Mouse (Mus musculus) liver, embryonic 15.5 days (tissue): ENCODE results near the gene Fbxo3. TPM values are rescaled to one million over a fixed set of nuclear protein-coding genes. Genes with fewer than 3 reads are reported as not detected.
"Not testable (repeated sequence)": the region's sequence is repeated elsewhere in the genome, so short reads cannot be mapped to it uniquely, and the experiment has no call there.

Experiments used
- ATAC-seq: fragments of 200-750 bp; cut with Nextera tagmentation; 2 replicates; pipeline ENCODE4 v1.8.0; 2017; ENCODE audit warnings: moderate number of reproducible peaks, mild to moderate bottlenecking, moderate library complexity; ENCODE audit not compliant: insufficient read depth
- H3K27ac ChIP-seq: fragments of 300-500 bp; sonication (generic); replicated peaks from 2 replicates; pipeline ENCODE4 v1.5.1; 2015; ENCODE audit warnings: mild to moderate bottlenecking, inconsistent platforms
- H3K27me3 ChIP-seq: fragments of 300-500 bp; sonication (generic); 2 replicates; pipeline ENCODE4 v1.6.1; 2015; ENCODE audit warnings: mild to moderate bottlenecking, inconsistent platforms
- H3K36me3 ChIP-seq: fragments of 300-500 bp; sonication (generic); replicated peaks from 2 replicates; pipeline ENCODE4 v1.6.1; 2015; ENCODE audit warnings: moderate library complexity, mild to moderate bottlenecking, inconsistent platforms
- H3K4me1 ChIP-seq: fragments of 300-500 bp; sonication (generic); replicated peaks from 2 replicates; pipeline ENCODE4 v1.6.1; 2015; ENCODE audit warnings: inconsistent platforms
- H3K4me2 ChIP-seq: fragments of 300-500 bp; sonication (generic); 2 replicates; pipeline ENCODE4 v1.6.1; 2015; ENCODE audit warnings: moderate library complexity, mild to moderate bottlenecking, inconsistent platforms
- H3K4me3 ChIP-seq: fragments of 300-500 bp; sonication (generic); replicated peaks from 2 replicates; pipeline ENCODE4 v1.5.1; 2015; ENCODE audit warnings: mild to moderate bottlenecking, inconsistent platforms
- H3K9ac ChIP-seq: fragments of 300-500 bp; sonication (generic); 2 replicates; pipeline ENCODE4 v1.6.1; 2015; ENCODE audit warnings: moderate library complexity, mild to moderate bottlenecking, inconsistent platforms
- H3K9me3 ChIP-seq: fragments of 300-500 bp; sonication (generic); replicated peaks from 2 replicates; pipeline ENCODE4 v1.6.1; 2016; ENCODE audit warnings: inconsistent platforms
- WGBS: fragments of 180-500 bp; shearing (Covaris S2); methylation state at CpG from one replicate; pipeline ENCODE4 v1.1.7; 2015; ENCODE audit warnings: mixed read lengths; ENCODE audit not compliant: insufficient replicate concordance; 5-methylcytosine and 5-hydroxymethylcytosine counted together
- polyA plus RNA-seq: library from polyadenylated mRNA; unstranded; fragments of >200 nt; fragmentation: Nextera tagmentation; extraction: Ambion mirVana; gene quantifications from 2 replicates; pipeline ENCODE4 v1.2.1, GENCODE M21; 2015

Fbxo3 gene
- polyA plus RNA-seq, 1 experiment from 2014 or later: 46.4 TPM

GRCm38 (mm10) chr2:104096796-104097195 lies 69.3 kb downstream of the Fbxo3 start:
- H3K27ac ChIP-seq: peak overlapping the region; percentile 96
- H3K4me3 ChIP-seq: peak overlapping the region; percentile 70

GRCm38 (mm10) chr2:104097396-104097795 lies 69.9 kb downstream of the Fbxo3 start:
- peak overlapping the region; percentile 70 for H3K4me3 ChIP-seq
- H3K4me2 ChIP-seq: peak overlapping the region; percentile 70
- H3K9me3 ChIP-seq, ATAC-seq, H3K27me3 ChIP-seq: not testable (repeated sequence)
- 81% methylated on average over 4 of the region's 4 CpGs for whole genome bisulfite sequencing
- H3K9ac ChIP-seq: peak overlapping the region; percentile 76
- peak overlapping the region; percentile 96 for H3K27ac ChIP-seq
- peaks cover 82% of the 10 kb centered on the region for H3K4me1 ChIP-seq
- peaks cover 12% of the 10 kb centered on the region for H3K36me3 ChIP-seq

More at GRCm38 (mm10) chr2:104096796-104097195, 69.3 kb downstream of the Fbxo3 start:
- H3K4me2 ChIP-seq: peak overlapping the region; percentile 70
- H3K4me1 ChIP-seq: peaks cover 82% of the 10 kb centered on the region
- H3K9me3 ChIP-seq, H3K36me3 ChIP-seq, ATAC-seq, H3K27me3 ChIP-seq: not testable (repeated sequence)
- WGBS: 78% methylated on average over 1 of the region's 1 CpGs
- peak overlapping the region; percentile 76 for H3K9ac ChIP-seq

GRCm38 (mm10) chr2:104098529-104099230 lies 71.2 kb downstream of the Fbxo3 start:
- Histone ChIP-seq H3K9me3 (no peaks in the 10 kb centered on the region), H3K36me3 (peaks cover 17% of the 10 kb centered on the region), H3K9ac (peak overlapping the region; percentile 59), H3K4me2 (peak overlapping the region; percentile 70), H3K27me3 (no peaks in the 10 kb centered on the region), H3K4me3 (peak overlapping the region; percentile 70), H3K27ac (peak overlapping the region; percentile 96), H3K4me1 (peaks cover 82% of the 10 kb centered on the region)
- peak; percentile 90 for ATAC-seq
- WGBS: 2% methylated on average over 3 of the region's 3 CpGs

- H3K27ac ChIP-seq: peak overlapping the region; percentile 96
- peaks cover 81% of the 10 kb centered on the region for H3K4me1 ChIP-seq
These were observed 71.7 kb downstream of the Fbxo3 start for GRCm38 (mm10) chr2:104099231-104099585.

GRCm38 (mm10) chr2:104099946-104100345 lies 72.4 kb downstream of the Fbxo3 start:
- Histone ChIP-seq H3K27me3 (no peaks in the 10 kb centered on the region), H3K4me2 (peak overlapping the region; percentile 70), H3K36me3 (peaks cover 27% of the 10 kb centered on the region), H3K9ac (0 out of 2 replicates have a peak overlapping the region, but pooled peaks have one; percentile 9), H3K9me3 (no peaks in the 10 kb centered on the region), H3K4me3 (peak overlapping the region; percentile 70), H3K27ac (peak overlapping the region; percentile 96), H3K4me1 (peaks cover 85% of the 10 kb centered on the region)
- 33% methylated on average over 1 of the region's 1 CpGs for whole genome bisulfite sequencing
- ATAC-seq: no peak

More at GRCm38 (mm10) chr2:104099231-104099585, 71.7 kb downstream of the Fbxo3 start:
- no peak for ATAC-seq
- H3K4me2 ChIP-seq: peak overlapping the region; percentile 70
- H3K27me3 ChIP-seq: no peaks in the 10 kb centered on the region
- peak overlapping the region; percentile 70 for H3K4me3 ChIP-seq
- H3K9me3 ChIP-seq: no peaks in the 10 kb centered on the region
- peaks cover 19% of the 10 kb centered on the region for H3K36me3 ChIP-seq
- 78% methylated on average over 2 of the region's 2 CpGs for WGBS
- H3K9ac ChIP-seq: peak overlapping the region; percentile 59

GRCm38 (mm10) chr2:104104800-104105199 lies 77.3 kb downstream of the Fbxo3 start:
- H3K9ac ChIP-seq: no peak overlapping the region
- H3K4me3 ChIP-seq: no peak overlapping the region
- H3K9me3 ChIP-seq: no peaks in the 10 kb centered on the region
- WGBS: 80% methylated on average over 6 of the region's 6 CpGs
- no peak overlapping the region for H3K4me2 ChIP-seq
- H3K36me3 ChIP-seq: peaks cover 50% of the 10 kb centered on the region
- no peak for ATAC-seq
- H3K4me1 ChIP-seq: peaks cover 78% of the 10 kb centered on the region
- H3K27me3 ChIP-seq: no peaks in the 10 kb centered on the region
- no peak overlapping the region for H3K27ac ChIP-seq

GRCm38 (mm10) chr2:104109021-104109420 lies 81.5 kb downstream of the Fbxo3 start:
- not testable (repeated sequence) for H3K27ac ChIP-seq, ATAC-seq, H3K4me2 ChIP-seq, H3K4me3 ChIP-seq, H3K27me3 ChIP-seq, H3K9ac ChIP-seq, H3K9me3 ChIP-seq
- peaks cover 49% of the 10 kb centered on the region for H3K36me3 ChIP-seq
- H3K4me1 ChIP-seq: peaks cover 60% of the 10 kb centered on the region
- WGBS: 82% methylated on average over 2 of the region's 2 CpGs

GRCm38 (mm10) chr2:104109528-104109927 lies 82.0 kb downstream of the Fbxo3 start:
- no peak for ATAC-seq
- Histone ChIP-seq H3K27ac (0 out of 2 replicates have a peak overlapping the region, but pooled peaks have one; percentile 22), H3K27me3 (no peaks in the 10 kb centered on the region), H3K36me3 (peaks cover 48% of the 10 kb centered on the region), H3K4me2 (no peak overlapping the region), H3K4me1 (peaks cover 56% of the 10 kb centered on the region), H3K9ac (no peak overlapping the region), H3K4me3 (no peak overlapping the region), H3K9me3 (no peaks in the 10 kb centered on the region)
- WGBS: 28% methylated on average over 2 of the region's 2 CpGs

GRCm38 (mm10) chr2:104110031-104110430 lies 82.5 kb downstream of the Fbxo3 start:
- H3K9ac ChIP-seq: no peak overlapping the region
- no peaks in the 10 kb centered on the region for H3K9me3 ChIP-seq
- WGBS: 66% methylated on average over 4 of the region's 4 CpGs
- ATAC-seq: no peak
- peaks cover 52% of the 10 kb centered on the region for H3K4me1 ChIP-seq
- H3K4me3 ChIP-seq: no peak overlapping the region
- H3K36me3 ChIP-seq: peaks cover 49% of the 10 kb centered on the region
- 0 out of 2 replicates have a peak overlapping the region, but pooled peaks have one; percentile 2 for H3K27ac ChIP-seq
- no peaks in the 10 kb centered on the region for H3K27me3 ChIP-seq
- no peak overlapping the region for H3K4me2 ChIP-seq

- Histone ChIP-seq H3K36me3 (peaks cover 40% of the 10 kb centered on the region), H3K4me1 (peaks cover 47% of the 10 kb centered on the region)
- not testable (repeated sequence) for H3K9ac ChIP-seq, H3K4me3 ChIP-seq, H3K9me3 ChIP-seq, H3K4me2 ChIP-seq, H3K27ac ChIP-seq, ATAC-seq, H3K27me3 ChIP-seq
- no CpG with 5 or more reads among the region's 1 CpGs for WGBS
These were observed 83.8 kb downstream of the Fbxo3 start for GRCm38 (mm10) chr2:104111170-104111797.
